Mouse (Mus musculus): Measurements from ENCODE around the gene Map3k3.

DNA sequence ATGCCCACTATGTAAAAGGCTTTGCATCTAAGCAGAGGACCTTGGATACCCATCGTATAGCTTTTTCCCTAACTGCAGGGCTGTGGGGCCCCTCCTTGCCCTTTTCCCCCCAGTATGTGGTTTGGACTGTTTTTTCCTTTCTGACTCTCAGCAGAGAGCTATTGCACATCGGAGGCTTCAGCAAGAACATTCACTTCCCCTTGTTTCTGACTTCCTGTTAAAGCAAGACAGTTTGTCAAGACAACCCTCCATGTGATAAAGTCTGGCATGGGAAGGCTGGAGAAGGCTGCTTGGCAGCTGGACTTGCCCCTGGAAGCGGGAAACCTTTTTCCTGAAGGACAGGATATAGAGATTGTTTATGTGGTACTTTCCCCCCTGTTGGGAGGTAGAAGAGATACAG, 38.3 kb downstream of the Map3k3 start:
- TF ChIP-seq CTCF (IDR thresholded peaks at IDR 0.05; ENCODE audit: low read depth) = no peak
- TF ChIP-seq EP300 (IDR thresholded peaks at IDR 0.05; ENCODE audit: low read depth) = no peak
